Comparison of ENCODE assay signal across 9 mouse cellular contexts in genomic region chr6:99691666-99692205, GRCm38 (mm10). TPM values are rescaled to one million over a fixed set of nuclear protein-coding genes. Genes with fewer than 3 reads are reported as not detected.
A peak's percentile ranks its signal among the peaks of the same experiment; 100 is the strongest.
DNase-seq lines count a peak whose midpoint lies in the region; ATAC-seq lines count a peak whose summit lies in the region.
"Had no signal": no experiment of that assay in that cellular context is flagged by ENCODE, and none has a peak within 500 bp of the region (broad histone marks: within the 10 kb centered on the region; RNA-seq: fewer than 3 reads in every experiment).

No protein-coding gene starts in this region.

- peak overlapping the region; percentile 87 for H3K9ac ChIP-seq in heart, embryonic 13.5 days
- peak overlapping the region; percentile 86 for H3K9ac ChIP-seq in hindbrain, embryonic 12.5 days

- peak overlapping the region; percentile 75 for H3K4me3 ChIP-seq in heart, embryonic 13.5 days
- peak overlapping the region; percentile 68 for H3K4me3 ChIP-seq in brown adipose tissue, adult 24 weeks (ENCODE audit: insufficient read depth, low read depth, low read length)
- H3K4me3 ChIP-seq in hindbrain, embryonic 12.5 days, result peak overlapping the region; percentile 90
- H3K4me3 ChIP-seq in midbrain, embryonic 10.5 days, result peak overlapping the region; percentile 82

- no peaks in the 10 kb centered on the region for H3K36me3 ChIP-seq in heart, embryonic 13.5 days
- H3K36me3 ChIP-seq in hindbrain, embryonic 12.5 days, result no peaks in the 10 kb centered on the region
- no peaks in the 10 kb centered on the region for H3K36me3 ChIP-seq in midbrain, embryonic 10.5 days

- H3K9me3 ChIP-seq in heart, embryonic 13.5 days, result no peaks in the 10 kb centered on the region
- no peaks in the 10 kb centered on the region for H3K9me3 ChIP-seq in hindbrain, embryonic 12.5 days (replicated peaks)
- no peaks in the 10 kb centered on the region for H3K9me3 ChIP-seq in midbrain, embryonic 10.5 days (replicated peaks)

- H3K27ac ChIP-seq in heart, embryonic 13.5 days (replicated peaks), result no peak overlapping the region
- no peak overlapping the region for H3K27ac ChIP-seq in brown adipose tissue, adult 24 weeks (replicated peaks; ENCODE audit: low read depth, low read length)
- peak overlapping the region; percentile 88 for H3K27ac ChIP-seq in hindbrain, embryonic 12.5 days
- H3K27ac ChIP-seq in midbrain, embryonic 10.5 days (replicated peaks), result peak overlapping the region; percentile 88

- no peak for ATAC-seq in heart, embryonic 13.5 days (ENCODE audit: extremely low read depth, insufficient number of reproducible peaks, low FRiP score, low TSS enrichment)
- peak; percentile 17 for ATAC-seq in hindbrain, embryonic 12.5 days (ENCODE audit: low FRiP score)
- no peak for ATAC-seq in erythroblast, adult 5-6 weeks (replicated peaks; ENCODE audit: low FRiP score, poor library complexity, severe bottlenecking)
- ATAC-seq in CD4-positive, CD25-positive, alpha-beta regulatory T cell, adult 4 months, result no peak

- 6% methylated on average over 25 of the region's 25 CpGs for WGBS in heart, embryonic 13.5 days
- WGBS in hindbrain, embryonic 12.5 days, result 8% methylated on average over 21 of the region's 25 CpGs
- WGBS in midbrain, embryonic 10.5 days, result 5% methylated on average over 25 of the region's 25 CpGs

- peak overlapping the region; percentile 93 for H3K4me2 ChIP-seq in heart, embryonic 13.5 days
- peak overlapping the region; percentile 93 for H3K4me2 ChIP-seq in hindbrain, embryonic 12.5 days (replicated peaks)

- H3K4me1 ChIP-seq in heart, embryonic 13.5 days, result peaks cover 8% of the 10 kb centered on the region
- no peaks in the 10 kb centered on the region for H3K4me1 ChIP-seq in brown adipose tissue, adult 24 weeks (ENCODE audit: control insufficient read depth, insufficient read depth, insufficient read length, low read length)
- H3K4me1 ChIP-seq in hindbrain, embryonic 12.5 days, result peaks cover 14% of the 10 kb centered on the region
- peaks cover 24% of the 10 kb centered on the region for H3K4me1 ChIP-seq in midbrain, embryonic 10.5 days

- H3K27me3 ChIP-seq in heart, embryonic 13.5 days (replicated peaks), result peaks cover 92% of the 10 kb centered on the region
- H3K27me3 ChIP-seq in hindbrain, embryonic 12.5 days, result peaks cover 52% of the 10 kb centered on the region
- H3K27me3 ChIP-seq in midbrain, embryonic 10.5 days (ENCODE audit: low read depth, poor library complexity, severe bottlenecking), result peaks cover 80% of the 10 kb centered on the region

- intact Hi-C loops in heart, postnatal 25 days (cut with DNase I), result no loop called here

- no peak for DNase-seq in heart, postnatal 25 days (ENCODE audit: low spot score)
- DNase-seq in midbrain, embryonic 10.5 days (ENCODE audit: low spot score), result no peak
- no peak for DNase-seq in kidney, postnatal 36 days
- DNase-seq: gastrocnemius, postnatal 36 days had no signal

RNA-seq across cellular contexts. Expression of gene Gpr27, which starts 0.7 kb away (rescaled TPM):
- 0.74 and 0.93 TPM in 2 replicates for polyA plus RNA-seq in heart, embryonic 13.5 days (2015; fragmentation: Nextera tagmentation; extraction: Ambion mirVana)
- total RNA-seq in heart, postnatal 25 days (2021), result 1 to 10 TPM; 3.9 to 4.4 TPM
- 0.44 and 0.63 TPM in 2 replicates for polyA plus RNA-seq in brown adipose tissue, adult 24 weeks (2012; ENCODE audit: insufficient read depth, insufficient read length, missing spikeins)
- 7.8 and 10.2 TPM in 2 replicates for polyA plus RNA-seq in hindbrain, embryonic 12.5 days (2016; fragmentation: Nextera tagmentation; extraction: Ambion mirVana)
- 1.1 and 1.3 TPM in 2 replicates for polyA plus RNA-seq in midbrain, embryonic 10.5 days (2016; fragmentation: Nextera tagmentation; extraction: Ambion mirVana)
- 3.6 TPM in 1 of 2 replicates, not detected in the other for total RNA-seq in erythroblast, adult 5-6 weeks (2015; ENCODE audit: low replicate concordance)
- 0.98 TPM in 1 of 2 replicates, not detected in the other for total RNA-seq in erythroblast, adult 5-6 weeks (2017; ENCODE audit: low replicate concordance)
- polyA plus RNA-seq in CD4-positive, CD25-positive, alpha-beta regulatory T cell, adult 4 months (2017; shearing (Covaris generic)), result not detected

RNA-seq across cellular contexts. Expression of gene Gm20696, which starts 25.1 kb away (rescaled TPM):
- polyA plus RNA-seq in heart, embryonic 13.5 days (2015; fragmentation: Nextera tagmentation; extraction: Ambion mirVana), result 1.7 and 2.1 TPM in 2 replicates
- total RNA-seq in heart, postnatal 25 days (2021), result 1 to 10 TPM; 1.5 to 2.7 TPM
- not detected in 2 replicates for polyA plus RNA-seq in brown adipose tissue, adult 24 weeks (2012; ENCODE audit: insufficient read depth, insufficient read length, missing spikeins)
- polyA plus RNA-seq in hindbrain, embryonic 12.5 days (2016; fragmentation: Nextera tagmentation; extraction: Ambion mirVana), result 4.4 and 4.6 TPM in 2 replicates
- polyA plus RNA-seq in midbrain, embryonic 10.5 days (2016; fragmentation: Nextera tagmentation; extraction: Ambion mirVana), result 3.2 and 3.4 TPM in 2 replicates
- total RNA-seq in erythroblast, adult 5-6 weeks (2015; ENCODE audit: low replicate concordance), result 2.7 and 11.3 TPM in 2 replicates
- total RNA-seq in erythroblast, adult 5-6 weeks (2017; ENCODE audit: low replicate concordance), result 3.7 and 7.8 TPM in 2 replicates
- 10 to 100 TPM; 19.5 to 26.0 TPM for polyA plus RNA-seq in CD4-positive, CD25-positive, alpha-beta regulatory T cell, adult 4 months (2017; shearing (Covaris generic))

RNA-seq across cellular contexts. Expression of gene Eif4e3, which starts 25.2 kb away (rescaled TPM):
- 6.9 and 7.8 TPM in 2 replicates for polyA plus RNA-seq in heart, embryonic 13.5 days (2015; fragmentation: Nextera tagmentation; extraction: Ambion mirVana)
- total RNA-seq in heart, postnatal 25 days (2021), result 10 to 100 TPM; 36.9 to 40.7 TPM
- polyA plus RNA-seq in brown adipose tissue, adult 24 weeks (2012; ENCODE audit: insufficient read depth, insufficient read length, missing spikeins), result 113 and 125 TPM in 2 replicates
- 11.0 and 11.2 TPM in 2 replicates for polyA plus RNA-seq in hindbrain, embryonic 12.5 days (2016; fragmentation: Nextera tagmentation; extraction: Ambion mirVana)
- 10.8 and 13.1 TPM in 2 replicates for polyA plus RNA-seq in midbrain, embryonic 10.5 days (2016; fragmentation: Nextera tagmentation; extraction: Ambion mirVana)
- total RNA-seq in erythroblast, adult 5-6 weeks (2015; ENCODE audit: low replicate concordance), result 5.6 and 6.1 TPM in 2 replicates
- 4.3 and 9.8 TPM in 2 replicates for total RNA-seq in erythroblast, adult 5-6 weeks (2017; ENCODE audit: low replicate concordance)
- polyA plus RNA-seq in CD4-positive, CD25-positive, alpha-beta regulatory T cell, adult 4 months (2017; shearing (Covaris generic)), result 10 to 100 TPM; 27.0 TPM

RNA-seq across cellular contexts. Expression of gene Prok2, which starts 34.5 kb away (rescaled TPM):
- not detected in 2 replicates for polyA plus RNA-seq in heart, embryonic 13.5 days (2015; fragmentation: Nextera tagmentation; extraction: Ambion mirVana)
- total RNA-seq in heart, postnatal 25 days (2021), result not detected
- polyA plus RNA-seq in brown adipose tissue, adult 24 weeks (2012; ENCODE audit: insufficient read depth, insufficient read length, missing spikeins), result not detected in 2 replicates
- 0.14 TPM in 1 of 2 replicates, not detected in the other for polyA plus RNA-seq in hindbrain, embryonic 12.5 days (2016; fragmentation: Nextera tagmentation; extraction: Ambion mirVana)
- not detected in 2 replicates for polyA plus RNA-seq in midbrain, embryonic 10.5 days (2016; fragmentation: Nextera tagmentation; extraction: Ambion mirVana)
- total RNA-seq in erythroblast, adult 5-6 weeks (2015; ENCODE audit: low replicate concordance), result 2.1 TPM in 1 of 2 replicates, not detected in the other
- total RNA-seq in erythroblast, adult 5-6 weeks (2017; ENCODE audit: low replicate concordance), result 2.1 TPM in 1 of 2 replicates, not detected in the other
- not detected for polyA plus RNA-seq in CD4-positive, CD25-positive, alpha-beta regulatory T cell, adult 4 months (2017; shearing (Covaris generic))
- total RNA-seq: gastrocnemius, postnatal 36 days had no signal

Comparison
In these comparisons a context has a peak if more than half of its experiments do, and no peak if none do; other contexts are left out.
1. H3K27ac ChIP-seq: peak in hindbrain, embryonic 12.5 days (single experiment) and midbrain, embryonic 10.5 days (single experiment); none in heart, embryonic 13.5 days (single experiment) and brown adipose tissue, adult 24 weeks (single experiment).
2. Peak in every context shown above with its lines, with median percentiles within 50 percentile points of each other: H3K4me3 ChIP-seq.